In the genomic region with DNA sequence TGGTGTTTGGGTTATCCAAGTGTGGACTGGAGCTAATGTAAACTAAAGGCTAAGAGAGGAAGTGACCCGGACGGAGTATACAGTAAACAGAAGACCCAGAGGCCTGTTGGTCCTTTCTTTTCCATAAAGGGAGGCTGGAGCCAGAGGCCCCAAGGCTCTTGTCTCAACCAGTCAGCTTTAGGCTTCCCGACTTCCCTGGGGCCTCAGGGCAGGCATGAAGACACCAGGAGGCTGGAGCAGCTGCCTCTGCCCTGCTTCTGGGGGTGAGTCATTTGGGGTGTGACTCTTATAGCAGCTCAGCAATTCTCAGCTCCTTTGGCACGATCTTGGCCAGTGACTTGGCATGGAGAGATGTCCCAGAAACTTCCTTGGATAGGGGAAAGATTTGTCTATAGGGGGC, we compare ENCODE assay signal across 11 mouse cellular contexts.
DNase-seq lines count a peak whose midpoint lies in the region; ATAC-seq and TF ChIP-seq lines count a peak whose summit lies in the region.
"Had no signal": no experiment of that assay in that cellular context is flagged by ENCODE, and none has a peak within 500 bp of the region (broad histone marks: within the 10 kb centered on the region; RNA-seq: fewer than 3 reads in every experiment).

No protein-coding gene starts in this region.

- peak; percentile 58 for DNase-seq in ovary, adult 18-20 months (ENCODE audit: low spot score)
- no peak for DNase-seq in ovary, postnatal 14 days (ENCODE audit: low spot score)
- peak; percentile 57 for DNase-seq in embryonic facial prominence, embryonic 14.5 days (ENCODE audit: low spot score)
- peak; percentile 50 to 56 for DNase-seq in heart, postnatal 10 days
- no peak for DNase-seq in thymus, postnatal 10 days (ENCODE audit: low spot score in 2 of 2)
- DNase-seq in frontal cortex, postnatal 14 days (ENCODE audit: low spot score in 2 of 2) = no peak
- no peak for DNase-seq in cerebellum, adult 9-11 months
- DNase-seq: layer of hippocampus, postnatal 36 days had no signal

- H3K4me2 ChIP-seq in embryonic facial prominence, embryonic 14.5 days (ENCODE audit: low read depth, low read length) = no peak overlapping the region
- H3K4me2 ChIP-seq: embryonic facial prominence, embryonic 13.5 days; neural tube, embryonic 15.5 days had no signal

- H3K9ac ChIP-seq in embryonic facial prominence, embryonic 14.5 days (ENCODE audit: low read depth, low read length) = peak overlapping the region; percentile 25; the same call in 1 of the 2 replicates
- H3K9ac ChIP-seq: embryonic facial prominence, embryonic 13.5 days; neural tube, embryonic 15.5 days had no signal

- TF ChIP-seq CTCF in small intestine, adult 2 months (IDR thresholded peaks at IDR 0.05; ENCODE audit: extremely low read depth, insufficient read length, insufficient replicate concordance, low read depth, low read length) = no peak

- no peaks in the 10 kb centered on the region; the same call in 1 of the 2 replicates for H3K36me3 ChIP-seq in embryonic facial prominence, embryonic 14.5 days (ENCODE audit: control insufficient read depth, insufficient read depth, low read length)
- H3K36me3 ChIP-seq in small intestine, adult 2 months (ENCODE audit: control insufficient read depth, insufficient read depth, low read length) = no peaks in the 10 kb centered on the region

- H3K27me3 ChIP-seq in embryonic facial prominence, embryonic 14.5 days (replicated peaks; ENCODE audit: control insufficient read depth, insufficient read depth, low read length) = no peaks in the 10 kb centered on the region
- H3K27me3 ChIP-seq in small intestine, adult 2 months (ENCODE audit: control insufficient read depth, insufficient read depth, low read length) = no peaks in the 10 kb centered on the region
- H3K27me3 ChIP-seq: embryonic facial prominence, embryonic 13.5 days; neural tube, embryonic 15.5 days had no signal

- intact Hi-C loops in heart, postnatal 10 days (cut with DNase I) = no loop called here

- 42% methylated on average over 4 of the region's 4 CpGs for WGBS in embryonic facial prominence, embryonic 14.5 days
- 20% methylated on average over 4 of the region's 4 CpGs for WGBS in small intestine, adult 2 months

- no peak for ATAC-seq in embryonic facial prominence, embryonic 14.5 days (ENCODE audit: low read depth)

- no peak overlapping the region for H3K27ac ChIP-seq in embryonic facial prominence, embryonic 14.5 days (replicated peaks; ENCODE audit: low read depth, low read length)
- H3K27ac ChIP-seq in small intestine, adult 2 months (ENCODE audit: insufficient read depth, low read depth, low read length) = peak overlapping the region; percentile 70
- H3K27ac ChIP-seq: embryonic facial prominence, embryonic 13.5 days; neural tube, embryonic 15.5 days had no signal

- no peak overlapping the region for H3K4me3 ChIP-seq in embryonic facial prominence, embryonic 14.5 days (ENCODE audit: low read depth, low read length)
- H3K4me3 ChIP-seq in small intestine, adult 2 months (ENCODE audit: low read depth, low read length) = no peak overlapping the region
- H3K4me3 ChIP-seq: embryonic facial prominence, embryonic 13.5 days; neural tube, embryonic 15.5 days had no signal

- no peak for TF ChIP-seq POLR2A in small intestine, adult 2 months (IDR thresholded peaks at IDR 0.05; ENCODE audit: low read depth, low read length)

- H3K9me3 ChIP-seq in embryonic facial prominence, embryonic 14.5 days (ENCODE audit: control insufficient read depth, low read length) = no peaks in the 10 kb centered on the region
- H3K9me3 ChIP-seq: embryonic facial prominence, embryonic 13.5 days; neural tube, embryonic 15.5 days had no signal

- H3K4me1 ChIP-seq in embryonic facial prominence, embryonic 14.5 days (ENCODE audit: control insufficient read depth, insufficient read depth, low read length) = no peaks in the 10 kb centered on the region; the same call in 1 of the 2 replicates
- H3K4me1 ChIP-seq in small intestine, adult 2 months (ENCODE audit: control insufficient read depth, insufficient read depth, insufficient read length, low read length) = no peaks in the 10 kb centered on the region; the same call in 1 of the 2 replicates

Comparison
In these comparisons a context has a peak if more than half of its experiments do, and no peak if none do; other contexts are left out.
1. DNase-seq: peak in ovary, adult 18-20 months (single experiment), embryonic facial prominence, embryonic 14.5 days (single experiment) and heart, postnatal 10 days (2 of 2); none in ovary, postnatal 14 days (single experiment), thymus, postnatal 10 days (0 of 2), frontal cortex, postnatal 14 days (0 of 2) and cerebellum, adult 9-11 months (single experiment).